Mouse (Mus musculus): ENCODE data around the gene L1cam.

The L1cam gene

GRCm38 (mm10) chrX:73895719-73896118, at the start of gene L1cam:
Gene L1cam, minus strand, starts transcription at chrX:73896105.
- in situ Hi-C loops (cut with MboI; ENCODE audit: low sequenced_read_pairs) = no loop called here

- in situ Hi-C loops (cut with MboI; ENCODE audit: low sequenced_read_pairs) = no loop called here
Measured at GRCm38 (mm10) chrX:73942294-73942693, 46.4 kb upstream of the L1cam start.

GRCm38 (mm10) chrX:73941860-73942259, 46.0 kb upstream of the L1cam start:
- in situ Hi-C loops (cut with MboI; ENCODE audit: low sequenced_read_pairs) = no loop called here

- in situ Hi-C loops (cut with MboI; ENCODE audit: low sequenced_read_pairs) = no loop called here
Measured at GRCm38 (mm10) chrX:73931871-73932270, 36.0 kb upstream of the L1cam start.

GRCm38 (mm10) chrX:73930402-73931062, 34.6 kb upstream of the L1cam start, which contains the start of gene Renbp:
Gene Renbp, minus strand, starts transcription at chrX:73930850.
- in situ Hi-C loops (cut with MboI; ENCODE audit: low sequenced_read_pairs) = no loop called here

GRCm38 (mm10) chrX:73922550-73922882, 26.6 kb upstream of the L1cam start:
- in situ Hi-C loops (cut with MboI; ENCODE audit: low sequenced_read_pairs) = no loop called here

- in situ Hi-C loops (cut with MboI; ENCODE audit: low sequenced_read_pairs) = no loop called here
Measured at GRCm38 (mm10) chrX:73921823-73922549, 26.1 kb upstream of the L1cam start, which contains the start of the genes Arhgap4 and Naa10. Gene Arhgap4, minus strand, starts transcription at chrX:73921870. Gene Naa10, minus strand, starts transcription at chrX:73921944.

GRCm38 (mm10) chrX:73921285-73921822, 25.4 kb upstream of the L1cam start:
- in situ Hi-C loops (cut with MboI; ENCODE audit: low sequenced_read_pairs) = no loop called here

- in situ Hi-C loops (cut with MboI; ENCODE audit: low sequenced_read_pairs) = no loop called here
Measured at GRCm38 (mm10) chrX:73918631-73919030, 22.7 kb upstream of the L1cam start.

- in situ Hi-C loops (cut with MboI; ENCODE audit: low sequenced_read_pairs) = no loop called here
Measured at GRCm38 (mm10) chrX:73916945-73917344, 21.0 kb upstream of the L1cam start.

- in situ Hi-C loops (cut with MboI; ENCODE audit: low sequenced_read_pairs) = no loop called here
Measured at GRCm38 (mm10) chrX:73914827-73915703, 19.2 kb upstream of the L1cam start.

- in situ Hi-C loops (cut with MboI; ENCODE audit: low sequenced_read_pairs) = no loop called here
Measured at GRCm38 (mm10) chrX:73911588-73911987, 15.7 kb upstream of the L1cam start.

- in situ Hi-C loops (cut with MboI; ENCODE audit: low sequenced_read_pairs) = no loop called here
Measured at GRCm38 (mm10) chrX:73911156-73911555, 15.3 kb upstream of the L1cam start.

GRCm38 (mm10) chrX:73910451-73910850, 14.5 kb upstream of the L1cam start:
- in situ Hi-C loops (cut with MboI; ENCODE audit: low sequenced_read_pairs) = no loop called here

GRCm38 (mm10) chrX:73910049-73910448, 14.1 kb upstream of the L1cam start:
- in situ Hi-C loops (cut with MboI; ENCODE audit: low sequenced_read_pairs) = no loop called here

GRCm38 (mm10) chrX:73897959-73898358, 2.1 kb upstream of the L1cam start:
- in situ Hi-C loops (cut with MboI; ENCODE audit: low sequenced_read_pairs) = no loop called here

GRCm38 (mm10) chrX:73892833-73893232, 3.1 kb downstream of the L1cam start:
- in situ Hi-C loops (cut with MboI; ENCODE audit: low sequenced_read_pairs) = no loop called here

GRCm38 (mm10) chrX:73891551-73892152, 4.3 kb downstream of the L1cam start, which contains the start of gene Avpr2:
Gene Avpr2, plus strand, starts transcription at chrX:73892102.
- in situ Hi-C loops (cut with MboI; ENCODE audit: low sequenced_read_pairs) = no loop called here

GRCm38 (mm10) chrX:73881463-73881862, 14.4 kb downstream of the L1cam start:
- in situ Hi-C loops (cut with MboI; ENCODE audit: low sequenced_read_pairs) = no loop called here

- in situ Hi-C loops (cut with MboI; ENCODE audit: low sequenced_read_pairs) = no loop called here
Measured at GRCm38 (mm10) chrX:73881036-73881427, 14.9 kb downstream of the L1cam start.
